Mouse (Mus musculus): Measurements from ENCODE around the gene Spen. TPM values are rescaled to one million over a fixed set of nuclear protein-coding genes. Genes with fewer than 3 reads are reported as not detected.

Gene Spen
- total RNA-seq, 1 experiment: 58.6 TPM

GRCm38 (mm10) chr4:141451916-141452450, 86.4 kb downstream of the Spen start:
- H3K27ac ChIP-seq (ENCODE audit: insufficient read depth, low read depth, low read length, poor library complexity, severe bottlenecking): no peak overlapping the region
- H3K9ac ChIP-seq (ENCODE audit: insufficient read depth, low read depth, low read length, poor library complexity, severe bottlenecking): no peak overlapping the region
- TF ChIP-seq HCFC1 (IDR thresholded peaks at IDR 0.05; ENCODE audit: borderline replicate concordance, insufficient read depth, low read length): no peak
- TF ChIP-seq MAFK (IDR thresholded peaks at IDR 0.05; ENCODE audit: insufficient read depth, low read depth, low read length): no peak
- H3K4me1 ChIP-seq (ENCODE audit: control insufficient read depth in 2 of 2, insufficient read depth in 2 of 2, low read length in 2 of 2, poor library complexity in 1 of 2): peaks cover 0 to 1% of the 10 kb centered on the region in 2 experiments; a peak in 1 of 4 replicates
- H3K4me3 ChIP-seq (ENCODE audit: insufficient read depth in 1 of 2, low read depth in 1 of 2, low read length in 2 of 2, poor library complexity in 1 of 2, severe bottlenecking in 1 of 2): no peak overlapping the region
- no peak for DNase-seq (ENCODE audit: low read depth, low spot score)
- no peaks in the 10 kb centered on the region for H3K9me3 ChIP-seq (ENCODE audit: control insufficient read depth, insufficient read depth, low read depth, low read length)
- in situ Hi-C loops (cut with MboI; ENCODE audit: low sequenced_read_pairs in 2 of 2, unreplicated experiment in 2 of 2): no loop called here
- H3K36me3 ChIP-seq (ENCODE audit: control insufficient read depth, insufficient read depth, low read length, poor library complexity, severe bottlenecking): peaks cover 8% of the 10 kb centered on the region; the same call in 1 of the 2 replicates

- no peak overlapping the region for H3K4me3 ChIP-seq (ENCODE audit: insufficient read depth in 1 of 2, low read depth in 1 of 2, low read length in 2 of 2, poor library complexity in 1 of 2, severe bottlenecking in 1 of 2)
- in situ Hi-C loops (cut with MboI; ENCODE audit: low sequenced_read_pairs in 2 of 2, unreplicated experiment in 2 of 2): no loop called here
- H3K36me3 ChIP-seq (ENCODE audit: control insufficient read depth, insufficient read depth, low read length, poor library complexity, severe bottlenecking): peaks cover 8% of the 10 kb centered on the region; the same call in 1 of the 2 replicates
- no peaks in the 10 kb centered on the region for H3K9me3 ChIP-seq (ENCODE audit: control insufficient read depth, insufficient read depth, low read depth, low read length)
- no peak for DNase-seq (ENCODE audit: low read depth, low spot score)
- H3K9ac ChIP-seq (ENCODE audit: insufficient read depth, low read depth, low read length, poor library complexity, severe bottlenecking): no peak overlapping the region
- peaks cover 0 to 1% of the 10 kb centered on the region in 2 experiments; a peak in 1 of 4 replicates for H3K4me1 ChIP-seq (ENCODE audit: control insufficient read depth in 2 of 2, insufficient read depth in 2 of 2, low read length in 2 of 2, poor library complexity in 1 of 2)
- no peak overlapping the region for H3K27ac ChIP-seq (ENCODE audit: insufficient read depth, low read depth, low read length, poor library complexity, severe bottlenecking)
- TF ChIP-seq HCFC1 (IDR thresholded peaks at IDR 0.05; ENCODE audit: borderline replicate concordance, insufficient read depth, low read length): no peak
- no peak for TF ChIP-seq CHD2 (IDR thresholded peaks at IDR 0.05; ENCODE audit: low read depth, low read length)
- TF ChIP-seq ZC3H11A (IDR thresholded peaks at IDR 0.05; ENCODE audit: borderline replicate concordance, low read depth, low read length): no peak
- TF ChIP-seq ZNF384 (IDR thresholded peaks at IDR 0.05; ENCODE audit: low read depth, low read length): no peak
- TF ChIP-seq MAFK (IDR thresholded peaks at IDR 0.05; ENCODE audit: insufficient read depth, low read depth, low read length): no peak
Observed at GRCm38 (mm10) chr4:141451251-141451650, 87.1 kb downstream of the Spen start.

- H3K36me3 ChIP-seq (ENCODE audit: control insufficient read depth, insufficient read depth, low read length, poor library complexity, severe bottlenecking): peaks cover 6% of the 10 kb centered on the region; the same call in 1 of the 2 replicates
- no peak overlapping the region for H3K27ac ChIP-seq (ENCODE audit: insufficient read depth, low read depth, low read length, poor library complexity, severe bottlenecking)
- no peak overlapping the region for H3K4me3 ChIP-seq (ENCODE audit: insufficient read depth in 1 of 2, low read depth in 1 of 2, low read length in 2 of 2, poor library complexity in 1 of 2, severe bottlenecking in 1 of 2)
- DNase-seq (ENCODE audit: low read depth, low spot score): no peak
- no peaks in the 10 kb centered on the region for H3K9me3 ChIP-seq (ENCODE audit: control insufficient read depth, insufficient read depth, low read depth, low read length)
- in situ Hi-C loops (cut with MboI; ENCODE audit: low sequenced_read_pairs in 2 of 2, unreplicated experiment in 2 of 2): no loop called here
- H3K9ac ChIP-seq (ENCODE audit: insufficient read depth, low read depth, low read length, poor library complexity, severe bottlenecking): no peak overlapping the region
- peaks cover 0 to 8% of the 10 kb centered on the region in 2 experiments; a peak in 1 of 4 replicates for H3K4me1 ChIP-seq (ENCODE audit: control insufficient read depth in 2 of 2, insufficient read depth in 2 of 2, low read length in 2 of 2, poor library complexity in 1 of 2)
- TF ChIP-seq MAFK (IDR thresholded peaks at IDR 0.05; ENCODE audit: insufficient read depth, low read depth, low read length): no peak
Observed at GRCm38 (mm10) chr4:141446211-141446610, 92.2 kb downstream of the Spen start.

DNA sequence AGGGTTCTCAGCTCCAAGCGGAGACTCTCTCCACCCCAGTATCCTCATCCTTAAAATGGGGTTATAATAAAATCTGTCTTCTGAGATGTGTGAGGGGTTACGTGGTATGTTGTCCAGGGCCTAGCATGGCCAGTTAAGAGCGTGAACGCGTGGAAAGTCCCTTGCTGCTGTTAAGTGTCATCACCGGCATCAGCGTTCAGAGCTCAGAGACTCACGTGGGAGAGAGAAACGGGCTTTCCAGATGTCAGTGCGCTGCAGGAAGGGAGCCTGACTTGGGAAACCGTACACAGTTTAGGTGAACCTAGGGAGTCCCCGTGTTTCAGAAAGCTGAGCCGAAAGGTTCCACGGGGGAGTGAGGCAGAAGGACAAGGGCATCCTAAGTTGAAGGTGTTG, 93.1 kb downstream of the Spen start:
- Histone ChIP-seq H3K9ac (ENCODE audit: insufficient read depth, low read depth, low read length, poor library complexity, severe bottlenecking) (peak overlapping the region; percentile 89), H3K9me3 (ENCODE audit: control insufficient read depth, insufficient read depth, low read depth, low read length) (no peaks in the 10 kb centered on the region), H3K4me3 (ENCODE audit: insufficient read depth in 1 of 2, low read depth in 1 of 2, low read length in 2 of 2, poor library complexity in 1 of 2, severe bottlenecking in 1 of 2) (peak overlapping the region; percentile 73 to 91), H3K36me3 (ENCODE audit: control insufficient read depth, insufficient read depth, low read length, poor library complexity, severe bottlenecking) (peaks cover 6% of the 10 kb centered on the region; the same call in 1 of the 2 replicates), H3K27ac (ENCODE audit: insufficient read depth, low read depth, low read length, poor library complexity, severe bottlenecking) (no peak overlapping the region), H3K4me1 (ENCODE audit: control insufficient read depth in 2 of 2, insufficient read depth in 2 of 2, low read length in 2 of 2, poor library complexity in 1 of 2) (peaks cover 0 to 8% of the 10 kb centered on the region in 2 experiments; a peak in 1 of 4 replicates)
- no peak for TF ChIP-seq HCFC1 (IDR thresholded peaks at IDR 0.05; ENCODE audit: borderline replicate concordance, insufficient read depth, low read length)
- in situ Hi-C loops (cut with MboI; ENCODE audit: low sequenced_read_pairs in 2 of 2, unreplicated experiment in 2 of 2): no loop called here
- DNase-seq (ENCODE audit: low read depth, low spot score): no peak
